20 mouse cellular contexts compared by ENCODE assay signal in genomic region chr12:99319896-99320295, GRCm38 (mm10).
DNase-seq lines count a peak whose midpoint lies in the region; ATAC-seq and TF ChIP-seq lines count a peak whose summit lies in the region.
"Had no signal": no experiment of that assay in that cellular context is flagged by ENCODE, and none has a peak within 500 bp of the region (broad histone marks: within the 10 kb centered on the region; RNA-seq: fewer than 3 reads in every experiment).

No protein-coding gene starts in this region.

- no peaks in the 10 kb centered on the region for H3K27me3 ChIP-seq in forebrain, embryonic 13.5 days
- no peaks in the 10 kb centered on the region for H3K27me3 ChIP-seq in forebrain, embryonic 11.5 days (ENCODE audit: control insufficient read depth, insufficient read depth, low read length)
- no peaks in the 10 kb centered on the region for H3K27me3 ChIP-seq in liver, postnatal 0 days (ENCODE audit: insufficient read depth, low read length)
- no peaks in the 10 kb centered on the region for H3K27me3 ChIP-seq in liver, embryonic 11.5 days (replicated peaks; ENCODE audit: control insufficient read depth, insufficient read depth, low read length)
- H3K27me3 ChIP-seq in stomach, embryonic 16.5 days (ENCODE audit: control insufficient read depth, insufficient read depth, low read length): no peaks in the 10 kb centered on the region
- no peaks in the 10 kb centered on the region for H3K27me3 ChIP-seq in stomach, postnatal 0 days (ENCODE audit: control insufficient read depth, insufficient read depth, low read length)
- no peaks in the 10 kb centered on the region for H3K27me3 ChIP-seq in intestine, embryonic 15.5 days (replicated peaks)
- H3K27me3 ChIP-seq: embryonic facial prominence, embryonic 12.5 days; forebrain, embryonic 12.5 days; hindbrain, embryonic 13.5 days; midbrain, embryonic 12.5 days had no signal

- TF ChIP-seq CTCF in liver, postnatal 0 days (IDR thresholded peaks at IDR 0.05; ENCODE audit: low read depth): no peak
- no peak for TF ChIP-seq CTCF in stomach, postnatal 0 days (IDR thresholded peaks at IDR 0.05; ENCODE audit: low read depth)

- peaks cover 23% of the 10 kb centered on the region for H3K36me3 ChIP-seq in forebrain, embryonic 13.5 days (ENCODE audit: poor library complexity, severe bottlenecking)
- H3K36me3 ChIP-seq in forebrain, embryonic 11.5 days (ENCODE audit: control insufficient read depth, insufficient read depth, low read length): peaks cover 3% of the 10 kb centered on the region; the same call in 1 of the 2 replicates
- H3K36me3 ChIP-seq in liver, postnatal 0 days (replicated peaks; ENCODE audit: insufficient read depth, low read length): 0 out of 2 replicates have a peak, but pooled peaks cover 3% of the 10 kb centered on the region
- H3K36me3 ChIP-seq in liver, embryonic 11.5 days (ENCODE audit: control insufficient read depth, insufficient read depth, low read length): no peaks in the 10 kb centered on the region
- no peaks in the 10 kb centered on the region for H3K36me3 ChIP-seq in stomach, embryonic 16.5 days (ENCODE audit: control insufficient read depth, insufficient read depth, low read length)
- no peaks in the 10 kb centered on the region for H3K36me3 ChIP-seq in stomach, postnatal 0 days (ENCODE audit: control insufficient read depth, insufficient read depth, low read length)
- H3K36me3 ChIP-seq in intestine, embryonic 15.5 days: 0 out of 2 replicates have a peak, but pooled peaks cover 2% of the 10 kb centered on the region

- H3K27ac ChIP-seq in forebrain, embryonic 13.5 days: peak overlapping the region; percentile 19; the same call in 1 of the 2 replicates
- H3K27ac ChIP-seq in forebrain, embryonic 11.5 days (ENCODE audit: low read depth, low read length): no peak overlapping the region
- H3K27ac ChIP-seq in liver, postnatal 0 days (ENCODE audit: low read depth): peak overlapping the region; percentile 34; the same call in 1 of the 2 replicates
- H3K27ac ChIP-seq in liver, embryonic 11.5 days (ENCODE audit: low read depth, low read length): no peak overlapping the region
- H3K27ac ChIP-seq in stomach, embryonic 16.5 days (ENCODE audit: low read length): 0 out of 2 replicates have a peak overlapping the region, but pooled peaks have one; percentile 5
- H3K27ac ChIP-seq in stomach, postnatal 0 days (replicated peaks): no peak overlapping the region
- H3K27ac ChIP-seq in intestine, embryonic 15.5 days: no peak overlapping the region
- H3K27ac ChIP-seq: embryonic facial prominence, embryonic 12.5 days; forebrain, embryonic 12.5 days; hindbrain, embryonic 13.5 days; kidney, postnatal 0 days; midbrain, embryonic 12.5 days had no signal

- H3K4me2 ChIP-seq in forebrain, embryonic 13.5 days: no peak overlapping the region
- no peak overlapping the region for H3K4me2 ChIP-seq in forebrain, embryonic 11.5 days (ENCODE audit: low read depth, low read length, severe bottlenecking)
- H3K4me2 ChIP-seq in liver, postnatal 0 days (ENCODE audit: low read depth, low read length): no peak overlapping the region
- no peak overlapping the region for H3K4me2 ChIP-seq in liver, embryonic 11.5 days
- H3K4me2 ChIP-seq in stomach, embryonic 16.5 days (ENCODE audit: low read depth, low read length): no peak overlapping the region
- H3K4me2 ChIP-seq in stomach, postnatal 0 days (replicated peaks; ENCODE audit: low read depth): no peak overlapping the region
- no peak overlapping the region for H3K4me2 ChIP-seq in intestine, embryonic 15.5 days (replicated peaks)
- H3K4me2 ChIP-seq: embryonic facial prominence, embryonic 12.5 days; forebrain, embryonic 12.5 days; heart, embryonic 11.5 days; hindbrain, embryonic 13.5 days; lung, embryonic 14.5 days; midbrain, embryonic 12.5 days had no signal

- TF ChIP-seq EP300 in liver, postnatal 0 days (IDR thresholded peaks at IDR 0.05; ENCODE audit: low read depth): no peak
- TF ChIP-seq EP300 in stomach, postnatal 0 days (optimal IDR thresholded peaks at IDR 0.05): no peak

- WGBS in forebrain, embryonic 13.5 days: 67% methylated on average over 2 of the region's 2 CpGs
- WGBS in forebrain, embryonic 11.5 days: 73% methylated on average over 2 of the region's 2 CpGs
- WGBS in liver, postnatal 0 days (ENCODE audit: insufficient replicate concordance): 74% methylated on average over 2 of the region's 2 CpGs
- 87% methylated on average over 2 of the region's 2 CpGs for WGBS in liver, embryonic 11.5 days
- 54% methylated on average over 2 of the region's 2 CpGs for WGBS in stomach, embryonic 16.5 days
- 66% methylated on average over 2 of the region's 2 CpGs for WGBS in stomach, postnatal 0 days
- WGBS in intestine, embryonic 15.5 days: 68% methylated on average over 2 of the region's 2 CpGs

- H3K4me3 ChIP-seq in forebrain, embryonic 13.5 days: no peak overlapping the region
- no peak overlapping the region for H3K4me3 ChIP-seq in forebrain, embryonic 11.5 days (ENCODE audit: low read depth, low read length)
- no peak overlapping the region for H3K4me3 ChIP-seq in liver, postnatal 0 days (ENCODE audit: low read depth, low read length)
- H3K4me3 ChIP-seq in liver, embryonic 11.5 days (ENCODE audit: low read depth, low read length): no peak overlapping the region
- no peak overlapping the region for H3K4me3 ChIP-seq in stomach, embryonic 16.5 days (replicated peaks; ENCODE audit: low read length)
- no peak overlapping the region for H3K4me3 ChIP-seq in stomach, postnatal 0 days (ENCODE audit: low read depth, low read length)
- H3K4me3 ChIP-seq in intestine, embryonic 15.5 days (replicated peaks): no peak overlapping the region
- H3K4me3 ChIP-seq: embryonic facial prominence, embryonic 12.5 days; forebrain, embryonic 12.5 days; hindbrain, embryonic 13.5 days; midbrain, embryonic 12.5 days had no signal

- H3K9ac ChIP-seq in forebrain, embryonic 13.5 days: no peak overlapping the region
- H3K9ac ChIP-seq in forebrain, embryonic 11.5 days (ENCODE audit: low read length): no peak overlapping the region
- H3K9ac ChIP-seq in liver, postnatal 0 days (replicated peaks): no peak overlapping the region
- no peak overlapping the region for H3K9ac ChIP-seq in liver, embryonic 11.5 days (ENCODE audit: low read depth, low read length)
- no peak overlapping the region for H3K9ac ChIP-seq in stomach, embryonic 16.5 days (ENCODE audit: low read length)
- no peak overlapping the region for H3K9ac ChIP-seq in stomach, postnatal 0 days (ENCODE audit: low read length)
- no peak overlapping the region for H3K9ac ChIP-seq in intestine, embryonic 15.5 days
- H3K9ac ChIP-seq: embryonic facial prominence, embryonic 12.5 days; forebrain, embryonic 12.5 days; hindbrain, embryonic 13.5 days; lung, embryonic 14.5 days; midbrain, embryonic 12.5 days had no signal

- peaks cover 14% of the 10 kb centered on the region for H3K9me3 ChIP-seq in forebrain, embryonic 13.5 days (replicated peaks)
- no peaks in the 10 kb centered on the region; the same call in 1 of the 2 replicates for H3K9me3 ChIP-seq in forebrain, embryonic 11.5 days (ENCODE audit: control insufficient read depth, low read length)
- H3K9me3 ChIP-seq in liver, postnatal 0 days (ENCODE audit: low read length): no peaks in the 10 kb centered on the region
- no peaks in the 10 kb centered on the region for H3K9me3 ChIP-seq in liver, embryonic 11.5 days (ENCODE audit: control insufficient read depth, low read length)
- H3K9me3 ChIP-seq in stomach, embryonic 16.5 days (replicated peaks; ENCODE audit: control insufficient read depth, low read length): no peaks in the 10 kb centered on the region
- H3K9me3 ChIP-seq in stomach, postnatal 0 days (ENCODE audit: control insufficient read depth, low read length): no peaks in the 10 kb centered on the region
- H3K9me3 ChIP-seq in intestine, embryonic 15.5 days: no peaks in the 10 kb centered on the region
- H3K9me3 ChIP-seq: embryonic facial prominence, embryonic 12.5 days; hindbrain, embryonic 13.5 days had no signal

- DNase-seq in forebrain, embryonic 11.5 days (ENCODE audit: low spot score): no peak
- no peak for DNase-seq in liver, postnatal 0 days
- DNase-seq in liver, embryonic 11.5 days (ENCODE audit: low spot score): no peak
- no peak for DNase-seq in stomach, postnatal 0 days (ENCODE audit: low spot score)
- DNase-seq: adrenal gland, postnatal 14 days; cerebellum, adult 11-12 months; cerebellum, postnatal 14 days; heart, postnatal 10 days; lung, embryonic 14.5 days; thymus, postnatal 36 days had no signal

- H3K4me1 ChIP-seq in forebrain, embryonic 13.5 days: peaks cover 42% of the 10 kb centered on the region
- 0 out of 2 replicates have a peak, but pooled peaks cover 2% of the 10 kb centered on the region for H3K4me1 ChIP-seq in forebrain, embryonic 11.5 days (replicated peaks; ENCODE audit: control insufficient read depth, insufficient read depth, low read length)
- peaks cover 39% of the 10 kb centered on the region for H3K4me1 ChIP-seq in liver, postnatal 0 days (ENCODE audit: insufficient read depth)
- H3K4me1 ChIP-seq in liver, embryonic 11.5 days (replicated peaks; ENCODE audit: control insufficient read depth, insufficient read depth, low read length): peaks cover 30% of the 10 kb centered on the region
- H3K4me1 ChIP-seq in stomach, embryonic 16.5 days (ENCODE audit: control insufficient read depth, insufficient read depth, low read length): no peaks in the 10 kb centered on the region
- H3K4me1 ChIP-seq in stomach, postnatal 0 days (replicated peaks; ENCODE audit: control insufficient read depth, insufficient read depth): no peaks in the 10 kb centered on the region
- peaks cover 8% of the 10 kb centered on the region; the same call in 1 of the 2 replicates for H3K4me1 ChIP-seq in intestine, embryonic 15.5 days (replicated peaks)

- ATAC-seq in forebrain, embryonic 13.5 days: no peak
- no peak for ATAC-seq in forebrain, embryonic 11.5 days (replicated peaks; ENCODE audit: low FRiP score)
- 0 out of 2 replicates have a peak, but pooled peaks have one; percentile 10 for ATAC-seq in liver, postnatal 0 days
- ATAC-seq in liver, embryonic 11.5 days (replicated peaks; ENCODE audit: low FRiP score): no peak
- peak; percentile 40; the same call in 1 of the 2 replicates for ATAC-seq in stomach, embryonic 16.5 days (ENCODE audit: insufficient read depth, low FRiP score)
- no peak for ATAC-seq in stomach, postnatal 0 days (ENCODE audit: low FRiP score, low TSS enrichment)
- ATAC-seq in intestine, embryonic 15.5 days: no peak
- ATAC-seq: CD4-positive, CD25-positive, alpha-beta regulatory T cell, adult 4 months had no signal

Comparison
In these comparisons a context has a peak if more than half of its experiments do, and no peak if none do; other contexts are left out.
1. ATAC-seq: peak in liver, postnatal 0 days (single experiment) and stomach, embryonic 16.5 days (single experiment); none in forebrain, embryonic 13.5 days (single experiment), forebrain, embryonic 11.5 days (single experiment), liver, embryonic 11.5 days (single experiment), stomach, postnatal 0 days (single experiment) and intestine, embryonic 15.5 days (single experiment).
2. H3K27ac ChIP-seq: peak in forebrain, embryonic 13.5 days (single experiment), liver, postnatal 0 days (single experiment) and stomach, embryonic 16.5 days (single experiment); none in forebrain, embryonic 11.5 days (single experiment), liver, embryonic 11.5 days (single experiment), stomach, postnatal 0 days (single experiment) and intestine, embryonic 15.5 days (single experiment).